Mouse (Mus musculus) lung, embryonic 14.5 days (tissue): Measurements from ENCODE around the gene Rgs12. TPM values are rescaled to one million over a fixed set of nuclear protein-coding genes. Genes with fewer than 3 reads are reported as not detected.

ENCODE experiments used
- ATAC-seq: fragments of 200-750 bp; cut with Nextera tagmentation; 2 replicates; pipeline ENCODE4 v1.8.0; 2017; ENCODE audit warnings: mild to moderate bottlenecking, moderate TSS enrichment, moderate library complexity; ENCODE audit not compliant: insufficient read depth
- DNase-seq: peaks from one replicate; pipeline ENCODE4 v3.0.0-alpha.2; 2015
- H3K27ac ChIP-seq: fragments of 300-500 bp; sonication (generic); 2 replicates; pipeline ENCODE4 v1.5.1; 2014; ENCODE audit warnings: low read depth, mild to moderate bottlenecking, moderate library complexity
- H3K27me3 ChIP-seq: fragments of 300-500 bp; sonication (generic); 2 replicates; pipeline ENCODE4 v1.6.1; 2014; ENCODE audit warnings: low read length, control low read depth; ENCODE audit not compliant: insufficient read depth
- H3K36me3 ChIP-seq: fragments of 300-500 bp; sonication (generic); 2 replicates; pipeline ENCODE4 v1.6.1; 2014; ENCODE audit warnings: control low read depth; ENCODE audit not compliant: insufficient read depth
- H3K4me1 ChIP-seq: fragments of 300-500 bp; sonication (generic); 2 replicates; pipeline ENCODE4 v1.6.1; 2014; ENCODE audit warnings: antibody characterized with exemption, control low read depth; ENCODE audit not compliant: insufficient read depth
- H3K4me2 ChIP-seq: fragments of 300-500 bp; sonication (generic); 2 replicates; pipeline ENCODE4 v1.6.1; 2014; ENCODE audit warnings: mild to moderate bottlenecking
- H3K4me3 ChIP-seq: fragments of 300-500 bp; sonication (generic); 2 replicates; pipeline ENCODE4 v1.5.1; 2014; ENCODE audit warnings: low read depth, low read length
- H3K9ac ChIP-seq: fragments of 300-500 bp; sonication (generic); 2 replicates; pipeline ENCODE4 v1.6.1; 2014
- H3K9me3 ChIP-seq: fragments of 300-500 bp; sonication (generic); 2 replicates; pipeline ENCODE4 v1.6.1; 2016; ENCODE audit warnings: low read depth, low read length, control low read depth
- CTCF ChIP-seq: IDR thresholded peaks from 2 replicates; pipeline ENCODE4 v1.5.1; 2016; ENCODE audit warnings: antibody characterized with exemption, low read depth
- WGBS: fragments of 180-500 bp; shearing (Covaris S2); extraction: QIAGEN DNeasy Blood & Tissue Kit; methylation state at CpG from one replicate; pipeline ENCODE4 v1.1.7; 2014; 5-methylcytosine and 5-hydroxymethylcytosine counted together
- polyA plus RNA-seq: library from polyadenylated mRNA; unstranded; fragments of >200 nt; fragmentation: Nextera tagmentation; extraction: Ambion mirVana; gene quantifications from 2 replicates; pipeline ENCODE4 v1.2.1, GENCODE M21; 2014

The Rgs12 gene
- polyA plus RNA-seq, 1 experiment from 2014 or later: 31.4 TPM

- ATAC-seq: no peak
- no peak for TF ChIP-seq CTCF
- H3K27ac ChIP-seq: no peak overlapping the region
- no peaks in the 10 kb centered on the region for H3K9me3 ChIP-seq
- no peak overlapping the region for H3K9ac ChIP-seq
- DNase-seq: no peak
- peaks cover 4% of the 10 kb centered on the region; the same call in 1 of the 2 replicates for H3K4me1 ChIP-seq
- H3K27me3 ChIP-seq: peaks cover 27% of the 10 kb centered on the region
- no peak overlapping the region for H3K4me3 ChIP-seq
- no peak overlapping the region for H3K4me2 ChIP-seq
- WGBS: 45% methylated on average over 1 of the region's 1 CpGs
- H3K36me3 ChIP-seq: no peaks in the 10 kb centered on the region
Measured at GRCm38 (mm10) chr5:35058216-35058615, 109.0 kb downstream of the Rgs12 start.

GRCm38 (mm10) chr5:35060098-35060497 is 110.9 kb downstream of the Rgs12 start:
- H3K4me1 ChIP-seq: peaks cover 4% of the 10 kb centered on the region; the same call in 1 of the 2 replicates
- DNase-seq (no peak), ATAC-seq (no peak)
- no peak overlapping the region for H3K9ac ChIP-seq
- peaks cover 27% of the 10 kb centered on the region for H3K27me3 ChIP-seq
- 53% methylated on average over 3 of the region's 3 CpGs for WGBS
- H3K4me3 ChIP-seq: no peak overlapping the region
- no peak overlapping the region for H3K27ac ChIP-seq
- TF ChIP-seq CTCF: no peak
- H3K36me3 ChIP-seq: no peaks in the 10 kb centered on the region
- no peak overlapping the region for H3K4me2 ChIP-seq
- no peaks in the 10 kb centered on the region for H3K9me3 ChIP-seq

- no peaks in the 10 kb centered on the region for H3K4me1 ChIP-seq
- ATAC-seq (no peak), DNase-seq (no peak)
- H3K36me3 ChIP-seq: no peaks in the 10 kb centered on the region
- H3K9ac ChIP-seq: no peak overlapping the region
- H3K27me3 ChIP-seq: no peaks in the 10 kb centered on the region
- no peak overlapping the region for H3K4me3 ChIP-seq
- WGBS: 71% methylated on average over 2 of the region's 2 CpGs
- no peak for TF ChIP-seq CTCF
- no peak overlapping the region for H3K4me2 ChIP-seq
- H3K9me3 ChIP-seq: no peaks in the 10 kb centered on the region
- no peak overlapping the region for H3K27ac ChIP-seq
Measured at GRCm38 (mm10) chr5:35069841-35070240, 120.6 kb downstream of the Rgs12 start.

- Histone ChIP-seq H3K9me3 (no peaks in the 10 kb centered on the region), H3K36me3 (no peaks in the 10 kb centered on the region), H3K4me2 (no peak overlapping the region), H3K4me3 (no peak overlapping the region), H3K27me3 (no peaks in the 10 kb centered on the region), H3K27ac (no peak overlapping the region), H3K4me1 (no peaks in the 10 kb centered on the region), H3K9ac (no peak overlapping the region)
- DNase-seq: no peak
- WGBS: 79% methylated on average over 8 of the region's 8 CpGs
- ATAC-seq: no peak
- TF ChIP-seq CTCF: no peak
Measured at GRCm38 (mm10) chr5:35070314-35070713, 121.1 kb downstream of the Rgs12 start.

GRCm38 (mm10) chr5:35070953-35071352 is 121.7 kb downstream of the Rgs12 start:
- DNase-seq (no peak), ATAC-seq (no peak)
- Histone ChIP-seq H3K27ac (no peak overlapping the region), H3K9me3 (no peaks in the 10 kb centered on the region), H3K9ac (no peak overlapping the region), H3K4me2 (no peak overlapping the region), H3K27me3 (no peaks in the 10 kb centered on the region), H3K4me1 (no peaks in the 10 kb centered on the region), H3K4me3 (no peak overlapping the region), H3K36me3 (no peaks in the 10 kb centered on the region)
- TF ChIP-seq CTCF: no peak
- 50% methylated on average over 7 of the region's 7 CpGs for WGBS

GRCm38 (mm10) chr5:35071855-35072254 is 122.6 kb downstream of the Rgs12 start:
- WGBS: 83% methylated on average over 6 of the region's 6 CpGs
- Histone ChIP-seq H3K27ac (no peak overlapping the region), H3K9me3 (no peaks in the 10 kb centered on the region), H3K4me2 (no peak overlapping the region), H3K9ac (no peak overlapping the region), H3K4me1 (no peaks in the 10 kb centered on the region), H3K36me3 (no peaks in the 10 kb centered on the region), H3K27me3 (no peaks in the 10 kb centered on the region), H3K4me3 (no peak overlapping the region)
- no peak for DNase-seq
- no peak for ATAC-seq
- TF ChIP-seq CTCF: no peak

- TF ChIP-seq CTCF: no peak
- ATAC-seq (no peak), DNase-seq (no peak)
- no peak overlapping the region for H3K27ac ChIP-seq
- no peaks in the 10 kb centered on the region for H3K36me3 ChIP-seq
- H3K4me1 ChIP-seq: no peaks in the 10 kb centered on the region
- 79% methylated on average over 11 of the region's 11 CpGs for WGBS
- no peaks in the 10 kb centered on the region for H3K27me3 ChIP-seq
- H3K4me3 ChIP-seq: no peak overlapping the region
- H3K9ac ChIP-seq: no peak overlapping the region
- H3K9me3 ChIP-seq: no peaks in the 10 kb centered on the region
- no peak overlapping the region for H3K4me2 ChIP-seq
Measured at GRCm38 (mm10) chr5:35073235-35073634, 124.0 kb downstream of the Rgs12 start.

GRCm38 (mm10) chr5:35073992-35074391 is 124.7 kb downstream of the Rgs12 start:
- WGBS: 62% methylated on average over 9 of the region's 9 CpGs
- TF ChIP-seq CTCF: no peak
- no peaks in the 10 kb centered on the region for H3K9me3 ChIP-seq
- no peak overlapping the region for H3K9ac ChIP-seq
- ATAC-seq (no peak), DNase-seq (no peak)
- no peak overlapping the region for H3K4me3 ChIP-seq
- H3K27me3 ChIP-seq: peaks cover 3% of the 10 kb centered on the region; the same call in 1 of the 2 replicates
- H3K36me3 ChIP-seq: no peaks in the 10 kb centered on the region
- no peak overlapping the region for H3K4me2 ChIP-seq
- no peak overlapping the region for H3K27ac ChIP-seq
- no peaks in the 10 kb centered on the region for H3K4me1 ChIP-seq
